Mouse (Mus musculus): ENCODE results near the gene Anp32e. TPM values are rescaled to one million over a fixed set of nuclear protein-coding genes. Genes with fewer than 3 reads are reported as not detected.

Anp32e gene
- polyA plus RNA-seq, 1 experiment from 2014 or later, result 110 TPM

GRCm38 (mm10) chr3:95902643-95903042 lies 26.4 kb upstream of the Anp32e start:
- no peak for ATAC-seq
- no peak overlapping the region for H3K9ac ChIP-seq (ENCODE audit: low read depth, low read length)
- no peak overlapping the region for H3K4me3 ChIP-seq (ENCODE audit: low read length)
- H3K27me3 ChIP-seq (replicated peaks; ENCODE audit: control insufficient read depth, insufficient read depth, low read length), result peaks cover 3% of the 10 kb centered on the region; the same call in 1 of the 2 replicates
- no peak overlapping the region for H3K4me2 ChIP-seq (ENCODE audit: low read length)
- 33% methylated on average over 6 of the region's 6 CpGs for whole genome bisulfite sequencing
- no peaks in the 10 kb centered on the region for H3K9me3 ChIP-seq (ENCODE audit: control insufficient read depth, low read length)
- no peak overlapping the region for H3K27ac ChIP-seq (ENCODE audit: low read depth, low read length)
- peaks cover 19% of the 10 kb centered on the region for H3K4me1 ChIP-seq (ENCODE audit: control insufficient read depth, insufficient read depth, low read depth, low read length)
- no peaks in the 10 kb centered on the region for H3K36me3 ChIP-seq (ENCODE audit: control insufficient read depth, insufficient read depth, low read length)

DNA sequence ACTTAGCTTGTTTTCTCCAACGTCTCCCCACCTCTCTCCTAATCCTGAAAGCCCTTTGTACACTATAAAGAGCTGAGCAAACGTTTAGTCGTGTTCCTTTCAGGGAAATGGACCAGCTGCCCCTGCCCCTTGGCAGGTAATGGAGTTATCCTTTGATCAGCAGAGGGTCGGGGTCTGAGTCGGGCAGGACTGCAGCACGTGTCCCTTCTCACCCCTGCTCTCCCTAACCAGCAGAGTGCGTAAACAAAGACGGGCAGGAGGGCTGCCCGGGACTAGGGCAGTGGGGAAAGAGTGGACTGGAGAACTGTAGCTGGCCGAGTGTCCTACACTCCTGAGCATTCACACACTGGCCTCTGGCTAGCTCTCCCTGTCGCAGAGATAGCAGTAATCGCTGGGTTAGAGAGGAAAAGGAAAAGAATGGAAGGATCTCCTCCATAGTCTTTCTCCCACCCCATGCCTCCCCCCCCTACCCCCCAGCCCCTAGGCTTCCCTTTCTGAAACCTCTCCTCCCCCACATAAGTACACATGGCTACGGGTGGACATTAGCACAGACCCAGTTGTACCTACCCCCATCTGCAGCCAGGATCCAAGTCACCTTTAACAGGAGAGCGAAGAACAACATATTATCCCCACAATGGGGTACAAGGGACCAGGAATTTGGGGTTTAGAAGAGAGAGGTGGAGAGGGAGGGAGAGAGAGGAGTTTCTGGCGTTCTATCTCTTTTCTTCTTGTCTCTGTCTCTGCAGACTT lies 25.1 kb upstream of the Anp32e start:
- 3% methylated on average over 15 of the region's 15 CpGs for WGBS
- H3K4me1 ChIP-seq (ENCODE audit: control insufficient read depth, insufficient read depth, low read depth, low read length), result peaks cover 19% of the 10 kb centered on the region
- H3K36me3 ChIP-seq (ENCODE audit: control insufficient read depth, insufficient read depth, low read length), result no peaks in the 10 kb centered on the region
- no peaks in the 10 kb centered on the region for H3K9me3 ChIP-seq (ENCODE audit: control insufficient read depth, low read length)
- ATAC-seq, result no peak
- H3K4me2 ChIP-seq (ENCODE audit: low read length), result peak overlapping the region; percentile 67
- peaks cover 5% of the 10 kb centered on the region for H3K27me3 ChIP-seq (replicated peaks; ENCODE audit: control insufficient read depth, insufficient read depth, low read length)
- no peak overlapping the region for H3K4me3 ChIP-seq (ENCODE audit: low read length)
- no peak overlapping the region for H3K27ac ChIP-seq (ENCODE audit: low read depth, low read length)
- H3K9ac ChIP-seq (ENCODE audit: low read depth, low read length), result no peak overlapping the region

GRCm38 (mm10) chr3:95904568-95904967 lies 24.5 kb upstream of the Anp32e start, which contains the start of gene Car14:
Car14 (minus strand) TSS chr3:95904691.
- Histone ChIP-seq H3K9ac (ENCODE audit: low read depth, low read length) (peak within 1 kb of the TSS; percentile 50), H3K9me3 (ENCODE audit: control insufficient read depth, low read length) (no peaks in the 10 kb centered on the region), H3K27ac (ENCODE audit: low read depth, low read length) (no peak within 1 kb of the TSS), H3K4me2 (ENCODE audit: low read length) (peak within 1 kb of the TSS; percentile 67), H3K36me3 (ENCODE audit: control insufficient read depth, insufficient read depth, low read length) (no peaks in the 10 kb centered on the region), H3K4me1 (ENCODE audit: control insufficient read depth, insufficient read depth, low read depth, low read length) (peaks cover 19% of the 10 kb centered on the region), H3K4me3 (ENCODE audit: low read length) (peak within 1 kb of the TSS; percentile 34), H3K27me3 (replicated peaks; ENCODE audit: control insufficient read depth, insufficient read depth, low read length) (peaks cover 5% of the 10 kb centered on the region)
- under 1% methylated on average over 15 of the region's 15 CpGs for WGBS
- ATAC-seq, result peak; percentile 49; the same call in 1 of the 2 replicates

DNA sequence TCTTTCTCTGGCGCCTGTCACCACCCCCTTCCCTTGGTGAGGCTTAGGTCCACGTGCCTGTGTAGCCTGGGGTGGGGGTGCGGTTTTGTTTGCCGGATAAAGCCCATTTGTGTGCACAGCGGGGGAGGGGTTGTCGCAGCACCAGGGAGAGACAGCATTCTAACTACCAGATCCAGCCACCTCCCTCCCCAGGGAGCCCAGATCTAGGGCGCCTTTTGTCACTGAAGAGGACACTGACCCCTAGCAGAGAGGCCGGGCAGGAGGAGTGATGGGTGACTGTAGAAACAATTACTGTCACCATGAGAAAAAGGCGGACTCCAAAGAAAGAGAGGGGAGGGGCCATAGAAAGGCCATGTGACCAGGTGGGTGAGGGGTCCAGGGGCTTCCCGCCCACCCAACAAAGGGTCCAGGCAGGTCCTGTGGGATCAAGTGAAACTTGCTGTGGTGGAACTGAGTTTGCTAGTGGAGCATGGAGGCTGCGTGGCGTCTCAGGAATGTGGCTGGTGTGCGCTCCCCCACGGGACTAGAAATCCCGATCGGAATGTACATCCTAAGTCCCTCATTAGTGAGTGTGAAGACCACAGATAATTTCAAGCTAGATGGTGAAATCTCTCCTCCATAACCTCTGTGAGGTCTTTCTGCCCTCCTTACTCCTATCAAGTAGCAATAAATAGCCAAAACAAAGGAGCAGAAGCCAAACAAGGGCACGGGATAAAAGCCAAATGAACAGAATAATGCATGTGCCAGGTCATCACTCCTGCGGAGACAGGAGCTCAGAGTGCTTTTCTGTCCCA lies 23.7 kb upstream of the Anp32e start:
- Histone ChIP-seq H3K4me1 (ENCODE audit: control insufficient read depth, insufficient read depth, low read depth, low read length) (peaks cover 19% of the 10 kb centered on the region), H3K4me3 (ENCODE audit: low read length) (peak overlapping the region; percentile 34), H3K27me3 (replicated peaks; ENCODE audit: control insufficient read depth, insufficient read depth, low read length) (peaks cover 5% of the 10 kb centered on the region), H3K36me3 (ENCODE audit: control insufficient read depth, insufficient read depth, low read length) (no peaks in the 10 kb centered on the region), H3K9me3 (ENCODE audit: control insufficient read depth, low read length) (no peaks in the 10 kb centered on the region), H3K27ac (ENCODE audit: low read depth, low read length) (no peak overlapping the region), H3K4me2 (ENCODE audit: low read length) (peak overlapping the region; percentile 67), H3K9ac (ENCODE audit: low read depth, low read length) (peak overlapping the region; percentile 50; the same call in 1 of the 2 replicates)
- under 1% methylated on average over 18 of the region's 18 CpGs for WGBS
- peak; percentile 24; the same call in 1 of the 2 replicates for ATAC-seq

DNA sequence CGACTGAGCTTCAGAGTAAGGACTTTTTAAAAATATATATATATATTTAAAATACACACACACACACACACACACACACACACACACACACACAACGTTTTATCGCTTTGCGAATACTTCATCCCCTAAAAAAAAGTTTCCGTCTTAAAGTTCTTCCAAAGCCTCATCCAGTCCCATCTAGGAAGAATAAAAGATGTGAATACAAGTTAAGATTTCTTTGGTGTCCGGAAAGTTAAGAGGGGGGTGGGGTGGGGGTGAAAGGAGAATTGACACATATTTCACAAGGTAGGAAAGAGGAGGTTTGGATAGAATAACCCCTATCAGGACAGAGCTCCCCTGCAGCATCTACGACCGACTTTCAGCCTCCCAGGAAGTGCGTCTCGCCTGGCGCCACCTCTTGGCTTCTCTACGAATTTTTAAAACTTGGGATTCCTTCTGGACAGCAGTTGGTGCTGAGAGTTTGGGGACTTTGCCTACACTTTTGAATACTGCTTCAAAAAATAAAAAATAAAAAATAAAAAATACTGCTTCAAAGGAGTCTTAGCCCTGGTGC lies 23.0 kb upstream of the Anp32e start:
- no peak overlapping the region for H3K9ac ChIP-seq (ENCODE audit: low read depth, low read length)
- H3K27ac ChIP-seq (ENCODE audit: low read depth, low read length), result no peak overlapping the region
- peaks cover 5% of the 10 kb centered on the region for H3K27me3 ChIP-seq (replicated peaks; ENCODE audit: control insufficient read depth, insufficient read depth, low read length)
- peaks cover 19% of the 10 kb centered on the region for H3K4me1 ChIP-seq (ENCODE audit: control insufficient read depth, insufficient read depth, low read depth, low read length)
- peak overlapping the region; percentile 67 for H3K4me2 ChIP-seq (ENCODE audit: low read length)
- no peaks in the 10 kb centered on the region for H3K36me3 ChIP-seq (ENCODE audit: control insufficient read depth, insufficient read depth, low read length)
- WGBS, result 2% methylated on average over 12 of the region's 12 CpGs
- no peaks in the 10 kb centered on the region for H3K9me3 ChIP-seq (ENCODE audit: control insufficient read depth, low read length)
- H3K4me3 ChIP-seq (ENCODE audit: low read length), result no peak overlapping the region
- no peak for ATAC-seq

GRCm38 (mm10) chr3:95906860-95907259 lies 22.2 kb upstream of the Anp32e start:
- Histone ChIP-seq H3K4me1 (ENCODE audit: control insufficient read depth, insufficient read depth, low read depth, low read length) (peaks cover 19% of the 10 kb centered on the region), H3K27me3 (replicated peaks; ENCODE audit: control insufficient read depth, insufficient read depth, low read length) (peaks cover 5% of the 10 kb centered on the region), H3K9me3 (ENCODE audit: control insufficient read depth, low read length) (no peaks in the 10 kb centered on the region), H3K27ac (ENCODE audit: low read depth, low read length) (no peak overlapping the region), H3K4me2 (ENCODE audit: low read length) (peak overlapping the region; percentile 54), H3K36me3 (ENCODE audit: control insufficient read depth, insufficient read depth, low read length) (no peaks in the 10 kb centered on the region), H3K4me3 (ENCODE audit: low read length) (0 out of 2 replicates have a peak overlapping the region, but pooled peaks have one; percentile 11), H3K9ac (ENCODE audit: low read depth, low read length) (no peak overlapping the region)
- WGBS, result under 1% methylated on average over 12 of the region's 12 CpGs
- no peak for ATAC-seq

DNA sequence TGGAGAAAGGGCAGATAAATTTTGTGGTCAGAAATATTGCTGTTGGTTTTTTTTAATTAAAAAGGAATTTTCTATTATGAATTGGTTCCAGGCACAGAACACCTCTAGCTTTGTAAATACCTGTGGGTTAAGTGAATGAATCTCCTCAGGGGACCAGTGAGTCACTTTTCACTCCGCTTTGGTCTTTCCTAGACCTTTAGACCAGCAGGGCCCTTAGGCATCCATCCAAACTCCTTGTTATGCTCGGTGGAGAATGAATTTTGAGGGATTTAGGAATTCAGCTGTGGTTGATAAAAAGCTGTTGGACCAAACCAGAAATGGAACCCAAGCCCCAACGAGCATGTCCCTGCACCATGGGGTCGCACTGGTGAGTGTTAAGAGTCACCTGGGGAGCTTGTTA lies 21.4 kb upstream of the Anp32e start:
- 50% methylated on average over 4 of the region's 4 CpGs for WGBS
- Histone ChIP-seq H3K36me3 (ENCODE audit: control insufficient read depth, insufficient read depth, low read length) (no peaks in the 10 kb centered on the region), H3K27ac (ENCODE audit: low read depth, low read length) (no peak overlapping the region), H3K4me1 (ENCODE audit: control insufficient read depth, insufficient read depth, low read depth, low read length) (peaks cover 19% of the 10 kb centered on the region), H3K9me3 (ENCODE audit: control insufficient read depth, low read length) (no peaks in the 10 kb centered on the region), H3K4me2 (ENCODE audit: low read length) (no peak overlapping the region), H3K27me3 (replicated peaks; ENCODE audit: control insufficient read depth, insufficient read depth, low read length) (peaks cover 5% of the 10 kb centered on the region), H3K4me3 (ENCODE audit: low read length) (no peak overlapping the region), H3K9ac (ENCODE audit: low read depth, low read length) (no peak overlapping the region)
- no peak for ATAC-seq

DNA sequence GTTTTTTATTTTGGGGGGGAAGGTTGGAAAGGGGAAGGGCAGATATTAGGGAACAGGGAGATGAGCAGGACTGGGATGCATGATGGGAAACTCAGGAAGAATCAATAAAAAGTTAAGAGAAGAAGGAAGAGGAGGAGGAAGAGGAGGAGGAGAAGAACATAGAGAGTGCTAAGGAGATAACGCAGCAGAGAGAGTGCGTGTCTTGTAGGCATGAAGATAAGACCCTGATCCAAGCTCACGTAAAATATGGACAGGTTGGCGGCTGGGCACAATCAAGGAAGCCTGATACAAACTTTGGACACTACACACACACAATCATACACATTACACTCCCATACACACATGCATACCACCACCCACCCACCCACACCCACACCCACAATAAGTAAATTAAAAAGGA lies 14.3 kb upstream of the Anp32e start:
- Histone ChIP-seq H3K9ac (ENCODE audit: low read depth, low read length) (no peak overlapping the region), H3K27me3 (replicated peaks; ENCODE audit: control insufficient read depth, insufficient read depth, low read length) (no peaks in the 10 kb centered on the region), H3K4me1 (ENCODE audit: control insufficient read depth, insufficient read depth, low read depth, low read length) (no peaks in the 10 kb centered on the region), H3K27ac (ENCODE audit: low read depth, low read length) (no peak overlapping the region), H3K9me3 (ENCODE audit: control insufficient read depth, low read length) (no peaks in the 10 kb centered on the region), H3K4me3 (ENCODE audit: low read length) (no peak overlapping the region), H3K4me2 (ENCODE audit: low read length) (no peak overlapping the region), H3K36me3 (ENCODE audit: control insufficient read depth, insufficient read depth, low read length) (no peaks in the 10 kb centered on the region)
- 95% methylated on average over 4 of the region's 4 CpGs for WGBS
- ATAC-seq, result no peak

GRCm38 (mm10) chr3:95916760-95917159 lies 12.3 kb upstream of the Anp32e start:
- Histone ChIP-seq H3K4me1 (ENCODE audit: control insufficient read depth, insufficient read depth, low read depth, low read length) (no peaks in the 10 kb centered on the region), H3K36me3 (ENCODE audit: control insufficient read depth, insufficient read depth, low read length) (no peaks in the 10 kb centered on the region), H3K4me3 (ENCODE audit: low read length) (no peak overlapping the region), H3K4me2 (ENCODE audit: low read length) (no peak overlapping the region), H3K9me3 (ENCODE audit: control insufficient read depth, low read length) (no peaks in the 10 kb centered on the region), H3K27ac (ENCODE audit: low read depth, low read length) (no peak overlapping the region), H3K27me3 (replicated peaks; ENCODE audit: control insufficient read depth, insufficient read depth, low read length) (no peaks in the 10 kb centered on the region), H3K9ac (ENCODE audit: low read depth, low read length) (no peak overlapping the region)
- WGBS, result 84% methylated on average over 7 of the region's 7 CpGs
- ATAC-seq, result no peak

All from hindbrain, embryonic 16.5 days (tissue).